Mouse (Mus musculus) WW6 (cell line): ENCODE measurements around the gene Hipk2.
"Not testable (repeated sequence)": the region's sequence is repeated elsewhere in the genome, so short reads cannot be mapped to it uniquely, and the experiment has no call there.

Source experiments
- DNase-seq: peaks from one replicate; pipeline ENCODE4 v3.0.0-alpha.2; 2013; ENCODE audit warnings: low read depth, low spot score

The Hipk2 gene

DNA sequence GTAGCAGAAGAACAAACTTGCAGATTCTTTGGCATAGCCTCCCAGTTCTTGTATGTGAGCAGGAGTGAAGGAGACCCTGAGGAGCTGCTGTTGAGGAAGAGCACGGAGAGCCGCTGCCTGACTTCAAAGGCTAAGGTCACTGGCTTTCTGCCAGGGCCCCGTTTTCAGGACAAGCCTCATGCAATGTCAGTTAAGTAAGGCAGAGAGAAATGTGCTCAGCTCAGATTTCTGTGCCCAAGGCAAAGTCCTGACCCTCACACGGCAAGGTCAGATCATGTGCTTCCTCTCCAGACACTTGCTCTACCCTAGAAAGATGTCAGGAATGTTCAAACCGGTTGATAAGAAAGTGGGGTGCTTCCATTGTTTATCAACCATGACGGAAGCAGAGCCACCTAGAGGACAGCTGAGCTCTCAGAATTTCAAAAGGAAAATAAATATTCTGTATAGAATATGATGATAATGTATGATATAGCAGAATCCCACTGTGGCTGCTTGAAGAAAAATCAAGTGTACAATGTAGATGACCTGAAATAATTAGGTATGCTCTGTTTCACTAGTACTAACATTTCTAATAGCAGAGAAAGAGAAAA, 173.1 kb downstream of the Hipk2 start:
- no peak for DNase-seq

DNA sequence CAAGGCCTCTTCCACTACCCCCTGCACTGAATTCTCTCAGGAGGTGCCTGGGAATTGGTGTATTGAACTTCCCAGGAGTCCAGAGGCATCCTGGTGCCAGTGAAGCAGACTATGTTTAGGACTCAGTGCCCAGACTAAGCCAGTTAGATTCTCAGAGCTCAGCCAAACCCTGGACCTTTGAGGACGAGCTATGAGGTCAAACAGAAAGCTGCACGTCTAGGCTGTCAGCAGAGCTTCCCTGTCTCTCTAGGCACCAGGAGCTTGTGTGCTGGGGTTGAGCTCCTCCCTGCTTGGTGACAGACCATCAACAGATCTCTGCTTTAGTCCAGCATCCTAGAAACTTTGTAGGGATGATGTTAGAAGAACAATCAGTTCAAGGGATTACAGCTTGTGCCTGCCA, 174.5 kb downstream of the Hipk2 start:
- no peak for DNase-seq

DNA sequence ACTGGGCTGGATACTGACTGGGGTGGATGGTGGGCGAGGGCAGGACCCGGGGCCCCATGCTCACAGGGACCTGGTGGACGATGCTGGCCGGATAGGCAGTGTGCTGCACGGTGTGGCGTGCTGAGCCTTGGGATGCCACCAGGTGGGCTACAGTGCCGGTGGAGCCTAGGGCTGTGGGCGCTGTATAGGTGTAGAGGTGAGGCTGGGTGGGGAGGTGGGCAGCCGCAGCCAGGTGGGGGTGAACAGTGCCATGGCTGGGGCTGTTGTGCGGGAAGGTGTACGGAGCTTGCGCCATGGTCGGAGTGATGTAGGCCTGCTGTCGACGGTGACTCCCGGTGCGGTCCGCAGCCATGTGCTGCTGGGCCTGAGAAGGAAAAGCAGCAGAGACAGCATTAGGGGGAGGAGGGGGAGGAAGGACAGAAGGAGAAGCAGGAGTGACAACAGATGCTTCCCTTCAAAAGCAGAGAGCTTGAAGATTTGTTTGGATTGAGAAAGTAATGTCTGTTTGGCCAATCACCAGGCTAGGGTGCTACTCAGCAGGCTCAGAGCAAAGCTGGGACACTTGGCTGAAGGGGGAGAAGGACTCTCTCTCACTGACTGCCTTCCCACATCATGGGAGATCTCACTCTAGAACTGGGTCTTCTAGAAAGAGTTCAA, 177.6 kb downstream of the Hipk2 start:
- no peak for DNase-seq

DNA sequence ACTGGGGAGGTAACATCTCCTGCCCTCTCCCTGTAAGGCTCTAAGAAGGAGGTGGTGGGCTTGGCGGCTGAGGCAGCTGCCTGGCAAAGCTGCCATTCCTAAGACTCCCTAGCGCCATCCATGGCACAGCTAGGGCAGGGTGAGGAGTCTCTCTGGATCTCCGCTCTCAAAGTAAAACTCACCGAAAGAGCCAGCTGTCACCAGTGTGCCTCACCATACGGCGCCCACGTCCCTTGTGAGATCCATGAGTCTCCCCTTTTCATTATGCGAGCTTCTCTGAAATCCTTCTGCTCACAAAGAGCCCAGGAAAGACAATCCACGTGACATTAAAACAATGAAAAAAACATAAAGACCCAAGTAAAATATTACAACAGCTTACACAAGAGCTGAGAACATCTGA, 179.4 kb downstream of the Hipk2 start:
- DNase-seq = no peak

DNA sequence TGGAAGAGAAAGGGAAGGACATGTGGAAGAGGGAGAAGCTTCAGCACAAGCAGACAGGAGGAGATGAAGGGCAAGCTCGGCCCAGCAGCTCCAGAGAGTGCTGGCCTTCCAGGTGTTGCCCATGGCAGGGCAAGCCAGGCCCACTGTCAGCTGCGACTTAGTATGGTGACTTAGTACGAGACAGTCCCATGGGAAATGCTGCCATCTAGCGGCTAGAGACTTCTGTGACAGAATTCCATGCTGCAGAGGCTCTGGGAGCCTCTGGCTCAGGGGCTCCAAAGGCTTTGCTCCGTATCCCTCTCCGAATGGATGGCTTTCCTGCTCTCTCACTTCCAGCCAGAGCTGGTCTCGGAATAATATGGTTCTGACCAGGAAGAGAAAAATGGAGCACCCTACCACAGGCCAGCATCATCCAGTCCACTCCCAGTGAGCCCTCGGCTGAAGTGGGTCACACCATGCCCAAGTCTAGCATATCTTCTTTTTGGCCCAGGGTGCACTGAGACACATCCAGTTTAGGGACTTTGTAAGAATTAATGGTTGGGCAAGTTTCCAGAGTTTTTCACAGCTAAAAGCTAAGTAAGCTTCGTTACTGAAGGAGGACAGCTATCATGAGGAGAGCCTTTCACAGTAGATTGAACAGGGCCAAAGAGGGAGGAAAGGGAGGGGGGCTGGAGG, 180.4 kb downstream of the Hipk2 start:
- DNase-seq = peak; percentile 55

DNA sequence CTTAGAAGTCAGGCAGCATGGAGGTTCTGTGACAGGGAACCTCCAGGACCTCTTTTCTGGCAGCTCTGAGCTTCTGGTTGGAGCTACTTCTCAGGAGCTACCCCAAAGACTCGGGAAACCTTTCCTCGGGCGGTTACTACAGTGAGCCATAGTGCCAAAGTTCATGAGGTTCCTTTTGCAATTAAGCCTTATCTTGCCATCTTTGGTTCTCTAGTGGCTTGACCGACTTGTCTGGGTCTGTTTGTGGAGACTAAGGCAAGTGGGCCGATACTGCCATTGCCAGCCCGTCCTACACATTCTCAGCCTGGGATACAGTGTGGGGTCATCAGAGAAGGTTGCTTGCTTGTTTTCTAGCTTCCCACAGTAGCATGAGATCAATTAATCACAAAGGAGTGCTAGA, 183.4 kb downstream of the Hipk2 start:
- no peak for DNase-seq

DNA sequence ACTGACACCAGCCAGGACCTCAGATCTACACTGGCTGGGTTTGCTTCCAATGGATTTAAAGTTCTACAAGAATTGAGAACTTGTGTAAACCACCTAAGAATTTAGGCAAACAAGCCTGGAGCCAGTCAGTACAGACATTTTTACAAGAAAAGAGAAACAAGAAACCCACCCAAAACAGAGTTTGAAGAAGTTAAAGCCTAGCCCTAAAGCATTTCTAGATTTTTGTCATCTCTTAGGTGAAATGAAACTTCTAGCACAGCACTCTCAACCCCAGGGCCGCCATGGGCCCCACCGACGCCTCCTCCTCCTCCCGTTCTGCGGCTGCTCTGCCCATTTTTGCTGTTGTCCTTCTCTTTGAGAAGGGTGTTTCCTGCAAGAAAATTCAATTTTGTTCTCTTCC, 184.9 kb downstream of the Hipk2 start:
- no peak for DNase-seq

DNA sequence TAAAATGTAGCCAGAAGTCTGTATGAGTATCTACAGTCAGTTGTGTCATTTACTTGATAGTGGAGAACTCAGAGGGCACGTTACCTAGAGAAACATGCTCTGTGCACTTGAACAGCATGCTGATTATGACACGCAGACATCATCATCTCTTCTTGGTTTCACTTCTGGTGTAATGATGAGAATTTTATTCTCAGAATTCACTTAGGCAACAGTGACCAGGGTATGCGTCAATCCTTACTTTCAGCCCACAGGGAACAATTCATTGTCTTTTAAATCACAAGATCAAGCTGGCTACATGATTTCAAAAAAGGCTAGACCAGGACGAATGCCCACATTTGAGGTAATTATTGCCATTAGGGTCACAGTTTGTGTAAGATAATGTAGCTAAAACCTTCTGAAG, 185.3 kb downstream of the Hipk2 start:
- no peak for DNase-seq

DNA sequence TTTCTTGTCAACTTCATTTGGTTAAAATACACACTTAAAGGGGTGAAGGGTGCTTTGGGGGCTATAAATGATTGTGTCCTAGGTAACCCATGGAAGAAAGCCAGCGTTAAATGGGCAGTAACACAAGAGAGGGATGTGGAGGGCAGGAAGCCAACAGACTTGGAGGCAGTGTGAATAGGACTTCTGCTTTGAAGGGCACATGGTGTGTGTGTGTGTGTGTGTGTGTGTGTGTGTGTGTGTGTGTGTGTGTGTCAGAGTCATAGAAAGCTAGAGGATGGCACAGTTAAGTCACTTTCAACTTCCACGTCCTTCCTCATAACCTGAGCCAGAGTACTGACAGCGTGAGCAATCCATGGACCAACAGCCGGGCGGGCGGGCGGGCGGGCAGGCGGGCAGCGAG, 187.1 kb downstream of the Hipk2 start:
- DNase-seq = no peak

DNA sequence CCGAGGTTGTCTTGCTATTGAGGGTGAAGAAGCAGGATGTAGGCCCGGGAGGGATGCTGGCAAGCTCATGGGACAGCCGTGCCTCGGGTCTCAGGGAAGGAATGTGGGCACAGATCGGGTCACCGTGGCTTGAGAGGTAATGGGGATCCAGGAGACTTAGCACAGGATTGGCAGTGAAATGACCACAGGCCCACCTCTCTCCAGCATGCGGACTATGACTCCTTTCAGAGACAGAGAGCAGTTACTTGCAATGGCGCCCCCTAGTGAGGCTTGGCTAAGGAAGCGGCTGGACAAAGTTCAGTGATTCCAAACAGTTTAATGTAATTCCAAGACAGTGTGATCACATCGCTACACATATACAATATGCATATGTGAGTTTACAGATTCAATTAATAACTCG, 188.7 kb downstream of the Hipk2 start:
- no peak for DNase-seq

DNA sequence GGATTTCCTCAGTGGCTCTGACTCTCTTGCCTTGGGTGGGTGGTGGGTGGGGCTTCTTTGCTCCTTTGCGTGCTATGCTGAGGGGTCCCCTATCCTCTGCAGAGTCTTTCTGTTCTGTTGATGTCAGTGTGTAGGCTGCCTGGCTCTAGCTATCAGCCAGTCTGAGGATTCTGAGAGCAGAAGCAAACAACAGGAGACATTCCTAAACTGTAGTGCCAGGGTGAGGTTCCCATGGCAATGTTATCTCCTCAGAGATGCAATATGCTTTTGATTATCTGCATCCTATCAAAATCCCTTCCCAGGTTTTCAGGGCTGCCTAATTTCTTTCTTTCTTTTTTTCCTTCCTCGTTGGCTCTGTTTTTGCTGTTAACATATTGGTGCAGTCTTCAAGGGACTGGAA, 193.4 kb downstream of the Hipk2 start:
- DNase-seq = no peak

DNA sequence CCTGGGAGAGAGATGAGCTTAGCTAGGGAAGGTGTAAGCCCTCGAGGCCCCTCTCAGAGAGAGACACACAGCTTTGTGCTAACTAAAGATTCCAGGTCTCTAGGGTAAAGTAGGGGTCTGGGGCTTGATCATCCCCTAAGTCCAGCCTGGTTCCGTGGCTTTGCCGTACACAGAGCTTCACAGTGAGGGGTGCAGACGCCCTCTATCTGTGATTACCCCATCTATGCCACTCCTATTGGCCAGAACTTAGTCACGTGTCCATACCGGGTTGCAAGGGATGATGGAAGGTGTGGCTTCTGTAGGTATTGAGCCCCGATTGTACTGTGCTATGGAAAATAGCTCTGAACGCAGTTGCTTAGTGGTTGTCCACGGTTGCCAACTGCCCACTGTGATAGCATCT, 198.3 kb downstream of the Hipk2 start:
- no peak for DNase-seq

DNA sequence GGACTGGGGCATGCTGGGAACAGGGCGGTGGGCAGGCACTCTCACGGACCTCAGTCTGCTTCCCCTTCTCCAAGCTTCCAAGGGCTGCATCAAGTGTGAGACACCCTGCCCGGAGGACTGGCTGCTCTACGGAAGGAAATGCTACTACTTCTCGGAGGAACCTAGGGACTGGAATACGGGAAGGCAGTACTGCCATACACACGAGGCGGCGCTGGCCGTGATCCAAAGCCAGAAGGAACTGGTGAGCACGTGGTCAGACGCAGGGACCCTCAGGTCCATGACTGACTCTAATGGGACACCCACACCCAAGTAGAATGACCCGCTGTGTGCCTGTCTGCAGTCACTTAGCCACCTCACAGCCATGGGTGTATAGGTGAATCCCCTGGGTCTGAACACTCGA, 199.2 kb downstream of the Hipk2 start:
- DNase-seq = no peak

DNA sequence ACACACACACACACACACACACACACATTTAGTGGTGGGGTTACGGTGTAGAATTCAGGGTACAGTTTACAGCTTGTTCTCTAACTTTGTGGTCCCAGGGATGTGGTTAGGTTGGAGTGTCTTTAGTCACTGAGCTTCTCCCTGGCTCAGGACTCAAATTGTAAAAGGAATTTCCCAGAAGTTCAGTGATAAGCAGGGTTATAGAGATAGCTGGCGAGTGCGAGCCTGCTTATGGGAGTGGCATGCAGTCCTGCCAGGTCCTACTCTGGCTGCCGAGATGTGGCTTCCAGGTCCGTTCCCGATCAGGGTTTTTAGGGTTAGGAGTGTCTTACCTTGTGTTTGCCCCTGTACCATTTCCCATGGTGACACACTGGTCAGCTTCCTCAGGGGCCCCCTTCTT, 199.7 kb downstream of the Hipk2 start:
- DNase-seq = no peak

DNA sequence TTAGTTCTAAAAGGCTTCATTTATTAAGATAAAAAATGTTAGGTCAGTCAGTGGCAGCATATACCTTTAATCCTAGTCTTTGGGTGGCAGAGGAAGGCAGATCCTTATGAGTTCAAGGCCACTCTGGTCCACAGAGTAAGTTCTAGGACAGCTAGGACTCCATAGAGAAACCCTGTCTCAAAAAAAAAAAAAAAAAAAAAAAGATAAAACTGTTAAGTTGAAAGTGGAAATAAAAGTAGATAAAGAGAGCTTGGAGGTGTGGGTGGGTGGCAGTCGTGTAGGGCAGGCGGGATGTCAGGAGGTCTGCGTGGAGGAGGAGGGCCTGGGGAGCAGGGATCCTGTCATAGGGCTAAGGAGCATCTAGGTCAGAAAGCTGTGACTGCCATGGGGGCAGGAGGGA, 204.0 kb downstream of the Hipk2 start:
- DNase-seq = no peak

DNA sequence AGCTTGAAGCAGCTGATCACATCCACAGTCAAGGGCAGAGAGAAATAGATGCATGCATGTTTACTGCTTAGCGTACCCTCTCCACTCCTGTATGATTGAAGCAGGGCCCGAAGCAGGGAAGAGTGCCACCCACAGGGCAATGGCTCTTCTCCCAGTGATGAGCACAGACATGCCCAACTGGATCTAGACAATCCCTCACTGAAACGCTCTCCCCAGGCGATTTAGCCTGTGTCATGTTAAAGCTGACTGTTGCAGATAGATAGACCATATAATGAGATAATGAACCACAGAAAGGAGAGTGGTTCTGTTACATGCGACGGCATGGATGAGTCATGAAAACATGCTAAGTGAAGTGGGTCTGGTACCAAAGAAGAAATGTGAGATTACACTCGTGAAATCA, 204.7 kb downstream of the Hipk2 start:
- no peak for DNase-seq

DNA sequence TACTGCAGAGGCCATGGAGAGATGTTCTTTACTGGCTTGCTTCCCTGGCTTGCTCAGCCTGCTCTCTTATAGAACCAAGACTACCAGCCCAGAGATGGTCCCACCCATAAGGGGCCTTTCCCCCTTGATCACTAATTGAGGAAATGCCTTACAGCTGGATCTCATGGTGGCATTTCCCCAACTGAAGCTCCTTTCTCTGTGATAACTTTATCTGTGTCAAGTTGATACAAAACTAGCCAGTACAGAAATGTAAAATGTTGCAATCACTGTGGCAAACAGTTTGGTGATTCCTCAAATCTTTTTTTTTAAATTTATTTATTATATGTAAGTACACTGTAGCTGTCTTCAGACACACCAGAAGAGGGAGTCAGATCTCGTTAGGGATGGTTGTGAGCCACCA, 205.5 kb downstream of the Hipk2 start:
- DNase-seq = not testable (repeated sequence)

DNA sequence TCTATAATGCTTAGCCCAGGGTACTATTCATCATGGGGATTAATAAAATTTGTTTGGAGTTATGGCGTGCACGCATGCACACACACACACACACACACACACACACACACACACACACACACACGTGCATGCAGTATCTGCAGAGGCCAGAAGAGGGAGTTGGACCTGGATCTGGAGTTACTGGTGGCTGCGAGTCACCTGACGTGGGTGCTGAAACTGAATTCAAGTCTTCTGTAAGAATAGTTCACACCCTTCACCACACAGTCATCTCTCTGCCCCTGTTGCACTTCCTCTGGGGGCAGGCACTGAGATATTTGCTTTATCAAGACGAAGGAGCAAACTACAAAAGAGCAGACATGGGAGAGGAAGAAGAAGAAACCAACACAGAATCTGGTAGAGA, 206.4 kb downstream of the Hipk2 start:
- DNase-seq = no peak

DNA sequence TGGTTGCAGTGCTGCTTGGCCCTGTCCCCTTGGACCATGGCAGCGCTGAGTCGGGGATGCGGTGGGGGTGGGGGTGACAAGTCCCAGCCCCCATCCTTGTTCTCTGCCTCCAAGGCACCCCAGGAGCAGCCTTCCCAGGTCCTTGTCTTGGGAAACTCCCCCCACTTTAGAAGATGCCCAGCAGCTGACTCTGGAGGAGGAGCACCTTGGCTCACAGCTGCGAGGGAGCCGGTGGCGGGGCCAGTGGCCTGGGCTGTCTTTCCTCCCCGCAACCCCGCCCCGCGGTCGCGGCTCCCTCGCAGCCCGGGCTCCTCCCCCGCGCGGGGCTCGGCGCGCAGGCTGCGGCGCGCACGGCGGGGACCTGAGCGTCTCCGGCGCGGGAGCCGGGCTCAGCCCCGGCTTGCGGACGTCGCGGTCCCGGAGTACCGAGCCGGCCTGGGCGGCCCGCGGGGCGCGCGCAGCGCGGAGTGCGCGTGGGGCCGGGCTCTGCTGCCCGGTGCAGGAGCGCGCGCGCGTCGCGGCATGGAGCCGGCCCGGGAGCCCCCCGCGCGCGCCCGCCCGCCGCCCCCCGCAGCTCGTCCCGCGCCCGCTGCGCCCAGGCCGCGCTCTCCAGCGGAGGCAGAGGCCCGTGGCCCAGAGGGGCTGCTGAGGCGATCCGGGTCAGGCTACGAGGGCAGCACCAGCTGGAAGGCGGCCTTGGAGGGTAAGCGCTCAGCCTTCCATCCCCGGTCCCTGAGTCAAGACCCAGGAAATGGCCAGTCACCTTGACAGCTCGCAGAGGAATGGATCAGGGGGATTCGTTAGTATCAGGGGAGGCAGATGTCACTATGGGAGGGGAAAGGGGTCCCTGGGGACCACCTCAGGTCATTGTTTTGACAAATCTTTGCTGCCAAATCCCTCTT, 213.0 kb downstream of the Hipk2 start, which contains the start of gene Clec2l:
Gene Clec2l, plus strand, starts transcription at position 356 of the 902 bp plus-strand sequence.
- no peak for DNase-seq

DNA sequence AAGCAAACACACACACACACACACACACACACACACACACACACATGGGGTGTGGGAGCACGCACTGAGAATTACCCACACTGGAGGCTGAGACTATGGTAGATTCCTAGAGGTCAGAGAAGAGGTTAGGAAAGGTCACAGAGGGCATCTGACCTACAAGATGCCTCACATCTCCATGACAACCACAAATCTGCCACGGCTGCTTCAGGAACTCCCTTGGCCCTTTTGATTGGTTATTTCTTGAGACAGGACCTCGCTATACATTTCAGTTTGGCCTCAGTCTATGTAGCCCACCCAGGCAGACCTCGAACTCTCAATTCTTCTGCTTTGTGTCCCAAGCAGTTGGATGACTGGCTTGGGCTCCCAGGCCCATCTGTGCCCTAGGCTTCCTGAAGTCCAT, 214.3 kb downstream of the Hipk2 start:
- DNase-seq = no peak

DNA sequence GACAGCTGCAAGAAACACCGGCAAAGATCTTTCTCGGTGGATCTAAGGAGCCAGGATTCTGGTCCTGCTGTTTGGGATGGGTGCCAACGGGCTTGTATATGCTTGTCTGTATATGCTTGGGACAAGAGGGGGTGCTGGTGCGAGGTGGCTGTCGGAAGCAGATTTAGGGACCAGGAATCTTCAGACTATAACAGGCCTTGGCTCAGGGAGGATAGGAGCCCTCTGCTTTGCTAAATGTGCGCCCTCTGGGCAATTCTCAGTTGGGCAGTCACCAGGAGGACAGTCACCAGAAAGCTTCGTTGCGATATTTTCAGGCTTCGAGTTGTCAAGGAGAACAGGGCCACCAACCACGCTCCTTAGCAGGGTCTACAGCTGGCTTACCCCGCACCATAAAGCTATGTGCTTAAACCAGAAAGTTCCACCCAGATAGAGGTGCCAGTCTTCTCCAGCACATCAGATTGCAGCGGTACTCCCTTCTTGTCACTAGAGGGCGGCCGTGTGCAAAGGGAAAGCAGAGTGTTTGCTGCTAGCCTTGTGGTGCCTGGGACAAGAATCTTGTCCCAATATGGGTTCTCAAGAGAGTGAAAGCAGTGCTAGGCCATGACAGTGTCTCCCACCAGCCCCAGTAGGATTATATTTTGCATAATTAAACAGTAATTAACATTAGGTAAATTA, 225.6 kb downstream of the Hipk2 start:
- DNase-seq = no peak

DNA sequence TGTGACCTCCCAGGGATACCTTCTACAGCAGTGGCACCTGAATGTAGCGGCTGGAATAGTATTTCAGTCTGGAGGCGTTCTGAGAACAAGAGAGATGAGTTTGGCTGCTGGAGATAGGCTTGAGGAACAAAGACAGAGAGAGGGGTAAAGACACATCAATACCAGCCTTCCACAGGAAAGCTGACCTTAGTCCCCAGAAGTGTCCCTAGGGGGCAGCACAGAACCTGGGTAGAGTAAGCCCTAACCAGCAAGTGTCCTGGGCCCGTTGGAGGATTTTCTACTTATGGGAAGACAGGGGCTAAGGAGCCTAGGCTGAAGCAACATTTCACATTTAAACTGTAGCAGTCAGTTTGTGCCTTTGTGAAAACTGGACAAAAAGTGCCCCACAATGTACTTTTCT, 226.4 kb downstream of the Hipk2 start:
- DNase-seq = no peak
